Comparison of ENCODE assay signal across 18 mouse cellular contexts in genomic region chr1:36563197-36563596, GRCm38 (mm10). TPM values are rescaled to one million over a fixed set of nuclear protein-coding genes. Genes with fewer than 3 reads are reported as not detected.
DNase-seq lines count a peak whose midpoint lies in the region; ATAC-seq lines count a peak whose summit lies in the region.
"Had no signal": no experiment of that assay in that cellular context is flagged by ENCODE, and none has a peak within 500 bp of the region (broad histone marks: within the 10 kb centered on the region; RNA-seq: fewer than 3 reads in every experiment).

No protein-coding gene starts in this region.

- peaks cover 63% of the 10 kb centered on the region for H3K4me1 ChIP-seq in limb, embryonic 12.5 days (replicated peaks)

- 60% methylated on average over 2 of the region's 2 CpGs for WGBS in limb, embryonic 12.5 days

- no peak overlapping the region for H3K4me2 ChIP-seq in limb, embryonic 12.5 days
- H3K4me2 ChIP-seq: forebrain, embryonic 12.5 days; hindbrain, embryonic 15.5 days; lung, embryonic 15.5 days had no signal

- H3K9me3 ChIP-seq in limb, embryonic 12.5 days = no peaks in the 10 kb centered on the region
- H3K9me3 ChIP-seq: forebrain, embryonic 12.5 days; hindbrain, embryonic 15.5 days; lung, embryonic 15.5 days; megakaryocyte, embryonic 14.5 days had no signal

- no peak overlapping the region for H3K4me3 ChIP-seq in limb, embryonic 12.5 days (replicated peaks)
- H3K4me3 ChIP-seq: forebrain, embryonic 12.5 days; hindbrain, embryonic 15.5 days; lung, embryonic 15.5 days; megakaryocyte, embryonic 14.5 days had no signal

- no peak overlapping the region for H3K27ac ChIP-seq in limb, embryonic 12.5 days
- H3K27ac ChIP-seq: forebrain, embryonic 12.5 days; hindbrain, embryonic 15.5 days; lung, embryonic 15.5 days had no signal

- no peaks in the 10 kb centered on the region for H3K36me3 ChIP-seq in limb, embryonic 12.5 days
- H3K36me3 ChIP-seq: forebrain, embryonic 12.5 days; hindbrain, embryonic 15.5 days; lung, embryonic 15.5 days had no signal

- peak; percentile 54 to 70 for DNase-seq in heart, adult 18-20 months
- no peak for DNase-seq in heart, postnatal 36 days
- DNase-seq in left cerebral cortex, postnatal 4 days = peak; percentile 39
- no peak for DNase-seq in left cerebral cortex, postnatal 25 days (ENCODE audit: low spot score in 2 of 2)
- peak; percentile 69 for DNase-seq in adipocyte (ENCODE audit: low spot score)
- no peak for DNase-seq in ovary, adult 18-20 months (ENCODE audit: low spot score)
- DNase-seq: kidney, adult 2 months; retina, postnatal 1 day; thymus, adult 18-20 months had no signal

- no peak for ATAC-seq in limb, embryonic 12.5 days (ENCODE audit: insufficient number of reproducible peaks, insufficient read depth, low FRiP score, low TSS enrichment, low read depth)
- ATAC-seq: activated CD4-positive, CD25-positive, alpha-beta regulatory T cell, adult 4 months had no signal

- 0 out of 2 replicates have a peak overlapping the region, but pooled peaks have one; percentile 18 for H3K9ac ChIP-seq in limb, embryonic 12.5 days (replicated peaks)
- H3K9ac ChIP-seq: forebrain, embryonic 12.5 days; hindbrain, embryonic 15.5 days; lung, embryonic 15.5 days had no signal

- intact Hi-C loops in heart, postnatal 36 days (cut with DNase I) = loop anchor here (2.0 kb wide), 1 partner anchor 26 kb away; no protein-coding TSS in a partner anchor
- intact Hi-C loops in left cerebral cortex, postnatal 4 days (cut with DNase I) = no loop called here
- intact Hi-C loops in left cerebral cortex, postnatal 25 days (cut with DNase I) = no loop called here

- H3K27me3 ChIP-seq in limb, embryonic 12.5 days = no peaks in the 10 kb centered on the region
- H3K27me3 ChIP-seq: hindbrain, embryonic 15.5 days; lung, embryonic 15.5 days had no signal

RNA-seq across cellular contexts. Expression of gene Sema4c, which starts 5.0 kb away (rescaled TPM):
- 10 to 100 TPM in 1 of 2 experiments, 1 to 10 TPM in 1; 9.2 to 10.4 TPM for total RNA-seq in heart, adult 18-20 months (2021)
- total RNA-seq in heart, postnatal 36 days (2021) = 10 to 100 TPM; 15.0 to 17.1 TPM
- 10 to 100 TPM; 60.5 to 65.4 TPM for total RNA-seq in left cerebral cortex, postnatal 4 days (2021)
- total RNA-seq in left cerebral cortex, postnatal 25 days (2021) = 10 to 100 TPM; 16.0 to 16.9 TPM
- 34.1 and 35.3 TPM in 2 replicates for polyA plus RNA-seq in limb, embryonic 12.5 days (2016; fragmentation: Nextera tagmentation; extraction: Ambion mirVana)

RNA-seq across cellular contexts. Expression of gene Ankrd39, which starts 16.0 kb away (rescaled TPM):
- total RNA-seq in heart, adult 18-20 months (2021) = 1 to 10 TPM; 5.8 to 6.2 TPM
- total RNA-seq in heart, postnatal 36 days (2021) = 1 to 10 TPM; 7.3 to 7.8 TPM
- total RNA-seq in left cerebral cortex, postnatal 4 days (2021) = 10 to 100 TPM; 13.4 to 15.1 TPM
- total RNA-seq in left cerebral cortex, postnatal 25 days (2021) = 10 to 100 TPM; 11.1 to 13.0 TPM
- polyA plus RNA-seq in limb, embryonic 12.5 days (2016; fragmentation: Nextera tagmentation; extraction: Ambion mirVana) = 24.1 and 26.8 TPM in 2 replicates

RNA-seq across cellular contexts. Expression of gene Gm42417, which starts 24.0 kb away (rescaled TPM):
- 100 to 1,000 TPM; 174 to 267 TPM for total RNA-seq in heart, adult 18-20 months (2021)
- 100 to 1,000 TPM in 1 of 2 experiments, 10 to 100 TPM in 1; 93.9 to 209 TPM for total RNA-seq in heart, postnatal 36 days (2021)
- total RNA-seq in left cerebral cortex, postnatal 4 days (2021) = not detected
- not detected for total RNA-seq in left cerebral cortex, postnatal 25 days (2021)
- polyA plus RNA-seq in limb, embryonic 12.5 days (2016; fragmentation: Nextera tagmentation; extraction: Ambion mirVana) = 0.67 and 0.74 TPM in 2 replicates
- total RNA-seq: liver, adult 2 months had no signal
- polyA plus RNA-seq: embryonic facial prominence, embryonic 14.5 days; heart, embryonic 16.5 days; kidney, adult 2 months; liver, adult 2 months; lung, embryonic 15.5 days had no signal

RNA-seq across cellular contexts. Expression of gene Ankrd23, which starts 26.5 kb away (rescaled TPM):
- total RNA-seq in heart, adult 18-20 months (2021) = 100 to 1,000 TPM; 315 to 408 TPM
- total RNA-seq in heart, postnatal 36 days (2021) = 100 to 1,000 TPM; 203 to 373 TPM
- 1 to 10 TPM; 8.3 to 8.6 TPM for total RNA-seq in left cerebral cortex, postnatal 4 days (2021)
- total RNA-seq in left cerebral cortex, postnatal 25 days (2021) = 1 to 10 TPM; 6.1 to 6.3 TPM
- 18.5 and 19.0 TPM in 2 replicates for polyA plus RNA-seq in limb, embryonic 12.5 days (2016; fragmentation: Nextera tagmentation; extraction: Ambion mirVana)

RNA-seq across cellular contexts. Expression of gene Cnnm3, which starts 51.5 kb away (rescaled TPM):
- total RNA-seq in heart, adult 18-20 months (2021) = 10 to 100 TPM; 13.1 to 16.6 TPM
- 10 to 100 TPM; 16.0 to 19.2 TPM for total RNA-seq in heart, postnatal 36 days (2021)
- 10 to 100 TPM; 39.3 to 40.0 TPM for total RNA-seq in left cerebral cortex, postnatal 4 days (2021)
- total RNA-seq in left cerebral cortex, postnatal 25 days (2021) = 10 to 100 TPM; 32.1 to 32.7 TPM
- polyA plus RNA-seq in limb, embryonic 12.5 days (2016; fragmentation: Nextera tagmentation; extraction: Ambion mirVana) = 4.4 and 5.9 TPM in 2 replicates

Comparison
In these comparisons a context has a peak if more than half of its experiments do, and no peak if none do; other contexts are left out.
1. DNase-seq: peak in heart, adult 18-20 months (2 of 2), left cerebral cortex, postnatal 4 days (single experiment) and adipocyte (single experiment); none in heart, postnatal 36 days (0 of 2), left cerebral cortex, postnatal 25 days (0 of 2) and ovary, adult 18-20 months (single experiment).
2. RNA of gene Gm42417, which starts 24.0 kb away (total RNA-seq): 174 to 267 TPM in heart, adult 18-20 months and 93.9 to 209 TPM in heart, postnatal 36 days; not detected in left cerebral cortex, postnatal 25 days and not detected in left cerebral cortex, postnatal 4 days; every median in the first group is over 10 times any median in the second.